Mouse (Mus musculus) hindbrain, embryonic 13.5 days (tissue): ENCODE data around the gene Folr1. TPM values are rescaled to one million over a fixed set of nuclear protein-coding genes. Genes with fewer than 3 reads are reported as not detected.

Source experiments
- ATAC-seq: fragments of 200-750 bp; cut with Nextera tagmentation; 2 replicates; pipeline ENCODE4 v1.8.0; 2017; ENCODE audit warnings: moderate TSS enrichment; ENCODE audit not compliant: low FRiP score
- H3K27ac ChIP-seq: fragments of 300-500 bp; sonication (generic); 2 replicates; pipeline ENCODE4 v1.5.1; 2015; ENCODE audit warnings: inconsistent platforms, mild to moderate bottlenecking, moderate library complexity
- H3K27me3 ChIP-seq: fragments of 300-500 bp; sonication (generic); 2 replicates; pipeline ENCODE4 v1.6.1; 2015; ENCODE audit warnings: mild to moderate bottlenecking, inconsistent platforms
- H3K36me3 ChIP-seq: fragments of 300-500 bp; sonication (generic); 2 replicates; pipeline ENCODE4 v1.6.1; 2015; ENCODE audit warnings: mild to moderate bottlenecking, inconsistent platforms
- H3K4me1 ChIP-seq: fragments of 300-500 bp; sonication (generic); replicated peaks from 2 replicates; pipeline ENCODE4 v1.6.1; 2015; ENCODE audit warnings: inconsistent platforms
- H3K4me2 ChIP-seq: fragments of 300-500 bp; sonication (generic); 2 replicates; pipeline ENCODE4 v1.6.1; 2015; ENCODE audit warnings: inconsistent platforms, mild to moderate bottlenecking, moderate library complexity
- H3K4me3 ChIP-seq: fragments of 300-500 bp; sonication (generic); 2 replicates; pipeline ENCODE4 v1.5.1; 2015; ENCODE audit warnings: mild to moderate bottlenecking, inconsistent platforms
- H3K9ac ChIP-seq: fragments of 300-500 bp; sonication (generic); 2 replicates; pipeline ENCODE4 v1.6.1; 2015; ENCODE audit warnings: mild to moderate bottlenecking, inconsistent platforms
- H3K9me3 ChIP-seq: fragments of 300-500 bp; sonication (generic); 2 replicates; pipeline ENCODE4 v1.6.1; 2016; ENCODE audit warnings: inconsistent platforms
- WGBS: fragments of 180-500 bp; shearing (Covaris S2); methylation state at CpG from one replicate; pipeline ENCODE4 v1.1.7; 2015; 5-methylcytosine and 5-hydroxymethylcytosine counted together
- microRNA-seq: library from miRNA; unstranded; fragments of <30 nt; microRNA quantifications from one replicate; pipeline ENCODE4, GENCODE M21; 2016
- polyA plus RNA-seq: library from polyadenylated mRNA; unstranded; fragments of >200 nt; fragmentation: Nextera tagmentation; extraction: Ambion mirVana; gene quantifications from 2 replicates; pipeline ENCODE4 v1.2.1, GENCODE M21; 2015

The Folr1 gene
- polyA plus RNA-seq, 1 experiment from 2014 or later, result 39.2 TPM

DNA sequence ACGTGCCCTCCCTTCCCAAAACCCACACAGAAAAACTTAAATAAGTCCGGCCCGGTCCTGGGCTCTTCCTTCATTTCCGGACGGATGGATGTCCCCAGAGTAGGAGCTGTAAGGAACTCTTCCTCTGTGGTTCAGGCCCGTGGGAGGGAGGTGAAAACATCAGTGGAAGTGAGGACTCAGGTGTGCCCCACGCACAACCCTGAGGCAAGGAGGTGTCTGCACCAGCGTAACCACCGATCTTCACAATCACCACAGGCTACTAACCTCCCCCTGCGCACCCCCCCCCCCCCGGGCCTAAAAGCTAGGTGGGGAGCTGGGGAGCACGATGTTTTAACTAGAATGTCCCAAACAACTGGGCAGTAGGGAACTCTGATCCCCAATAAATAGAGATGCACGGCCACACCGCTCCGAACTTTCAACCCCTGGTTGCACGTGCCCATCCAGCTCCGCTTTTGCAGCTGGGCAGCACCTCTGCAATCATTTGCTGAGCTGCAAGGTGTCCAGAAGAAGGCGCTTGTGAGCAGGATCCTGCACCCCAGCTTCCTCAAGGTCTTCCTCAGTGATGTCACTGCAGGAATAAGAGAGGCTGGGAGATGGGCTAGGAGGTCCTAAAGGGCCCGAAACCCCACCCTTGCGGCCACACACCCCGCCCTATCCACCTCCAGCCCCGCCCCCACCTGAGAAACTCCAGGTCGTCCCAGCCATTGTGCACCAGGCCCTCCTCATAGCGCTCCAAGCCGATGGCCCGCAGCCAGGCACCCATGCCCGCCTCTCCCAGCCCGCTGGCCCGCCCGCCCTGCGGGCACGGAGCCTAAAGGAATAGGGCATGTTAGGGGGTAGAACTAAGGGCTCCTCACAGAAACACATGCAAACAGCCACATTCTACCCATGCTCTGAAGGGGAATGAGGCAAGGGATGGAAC is 47.5 kb downstream of the Folr1 start:
- peaks cover 27% of the 10 kb centered on the region for H3K4me1 ChIP-seq
- H3K27ac ChIP-seq, result no peak overlapping the region
- no peak overlapping the region for H3K4me3 ChIP-seq
- H3K9ac ChIP-seq, result no peak overlapping the region
- ATAC-seq, result peak; percentile 22; the same call in 1 of the 2 replicates
- H3K4me2 ChIP-seq, result 0 out of 2 replicates have a peak overlapping the region, but pooled peaks have one; percentile 1
- 33% methylated on average over 31 of the region's 32 CpGs for WGBS
- H3K27me3 ChIP-seq, result peaks cover 64% of the 10 kb centered on the region
- no peaks in the 10 kb centered on the region for H3K9me3 ChIP-seq
- H3K36me3 ChIP-seq, result peaks cover 33% of the 10 kb centered on the region

DNA sequence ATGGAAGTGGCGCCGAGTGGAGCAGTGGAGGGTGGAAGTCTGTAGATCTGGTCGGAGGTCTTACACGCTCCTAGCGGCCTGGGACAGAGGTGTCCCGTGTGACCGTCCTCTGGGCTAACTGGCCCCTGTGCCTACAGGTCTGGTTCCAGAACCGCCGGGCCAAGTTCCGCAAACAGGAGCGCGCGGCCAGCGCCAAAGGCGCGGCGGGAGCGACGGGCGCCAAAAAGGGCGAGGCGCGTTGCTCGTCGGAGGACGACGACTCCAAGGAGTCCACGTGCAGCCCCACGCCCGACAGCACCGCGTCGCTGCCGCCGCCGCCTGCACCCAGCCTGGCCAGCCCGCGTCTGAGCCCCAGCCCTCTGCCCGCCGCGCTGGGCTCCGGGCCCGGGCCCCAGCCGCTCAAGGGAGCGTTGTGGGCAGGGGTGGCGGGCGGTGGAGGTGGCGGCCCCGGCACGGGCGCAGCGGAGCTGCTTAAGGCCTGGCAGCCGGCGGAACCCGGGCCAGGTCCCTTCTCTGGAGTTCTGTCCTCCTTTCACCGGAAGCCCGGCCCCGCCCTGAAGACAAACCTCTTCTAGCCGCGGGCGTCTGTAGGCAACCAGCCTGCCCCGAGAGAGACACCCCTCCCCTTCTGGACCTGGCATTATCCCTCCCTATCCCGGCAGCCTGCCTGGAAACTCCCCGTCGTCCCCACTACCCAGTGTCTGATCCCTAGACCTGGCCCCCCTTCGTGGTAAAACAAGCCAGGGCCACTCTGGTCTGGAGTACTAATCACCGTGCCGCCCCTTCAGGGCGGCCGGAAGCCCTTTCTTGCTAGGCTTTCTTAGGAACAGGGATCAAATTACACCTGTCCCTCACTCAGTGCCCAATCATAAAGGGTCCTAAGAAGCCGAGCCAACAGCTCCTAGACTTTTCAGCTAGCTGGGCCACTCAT is 48.8 kb downstream of the Folr1 start:
- WGBS, result under 1% methylated on average over 70 of the region's 71 CpGs
- Histone ChIP-seq H3K9me3 (no peaks in the 10 kb centered on the region), H3K4me2 (peak overlapping the region; percentile 70), H3K9ac (peak overlapping the region; percentile 70), H3K27ac (0 out of 2 replicates have a peak overlapping the region, but pooled peaks have one; percentile 12), H3K4me1 (peaks cover 35% of the 10 kb centered on the region), H3K36me3 (peaks cover 21% of the 10 kb centered on the region), H3K4me3 (peak overlapping the region; percentile 43), H3K27me3 (peaks cover 76% of the 10 kb centered on the region)
- ATAC-seq, result peak; percentile 46

DNA sequence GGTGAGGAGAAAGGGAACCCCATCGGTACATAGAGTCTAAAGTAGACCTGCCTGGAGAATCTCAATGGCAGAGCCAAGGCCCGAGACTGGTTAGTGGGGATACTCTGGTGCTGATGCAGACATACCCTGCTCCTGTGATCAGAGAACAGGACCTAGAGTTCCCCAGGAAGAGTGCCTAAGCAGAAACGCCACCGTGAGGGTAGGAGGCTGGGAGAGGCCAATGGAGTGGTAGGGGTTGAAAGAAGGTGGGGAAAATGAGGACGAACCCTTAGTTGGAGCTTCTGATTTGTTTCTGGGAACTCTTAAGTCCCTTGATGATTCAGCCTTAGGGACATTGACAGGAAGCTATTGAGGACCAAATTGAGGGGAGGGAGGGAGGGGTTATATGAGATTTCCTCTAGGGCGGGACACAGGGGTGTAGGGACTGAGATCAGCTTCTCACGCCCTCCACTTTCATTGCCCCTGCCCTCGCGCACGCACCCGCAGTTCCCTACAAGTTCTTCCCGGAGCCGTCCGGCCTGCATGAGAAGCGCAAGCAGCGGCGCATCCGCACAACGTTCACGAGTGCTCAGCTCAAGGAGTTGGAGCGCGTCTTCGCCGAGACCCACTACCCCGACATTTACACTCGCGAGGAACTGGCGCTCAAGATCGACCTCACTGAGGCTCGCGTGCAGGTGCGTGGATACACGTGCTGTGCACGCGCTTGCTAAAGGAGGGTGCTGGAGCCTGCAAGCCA is 50.1 kb downstream of the Folr1 start:
- Histone ChIP-seq H3K4me1 (peaks cover 35% of the 10 kb centered on the region), H3K36me3 (0 out of 2 replicates have a peak, but pooled peaks cover 9% of the 10 kb centered on the region), H3K27me3 (peaks cover 87% of the 10 kb centered on the region), H3K27ac (no peak overlapping the region), H3K9me3 (no peaks in the 10 kb centered on the region), H3K4me2 (peak overlapping the region; percentile 70), H3K9ac (peak overlapping the region; percentile 46; the same call in 1 of the 2 replicates), H3K4me3 (peak overlapping the region; percentile 43)
- 3% methylated on average over 35 of the region's 35 CpGs for WGBS
- ATAC-seq, result no peak

DNA sequence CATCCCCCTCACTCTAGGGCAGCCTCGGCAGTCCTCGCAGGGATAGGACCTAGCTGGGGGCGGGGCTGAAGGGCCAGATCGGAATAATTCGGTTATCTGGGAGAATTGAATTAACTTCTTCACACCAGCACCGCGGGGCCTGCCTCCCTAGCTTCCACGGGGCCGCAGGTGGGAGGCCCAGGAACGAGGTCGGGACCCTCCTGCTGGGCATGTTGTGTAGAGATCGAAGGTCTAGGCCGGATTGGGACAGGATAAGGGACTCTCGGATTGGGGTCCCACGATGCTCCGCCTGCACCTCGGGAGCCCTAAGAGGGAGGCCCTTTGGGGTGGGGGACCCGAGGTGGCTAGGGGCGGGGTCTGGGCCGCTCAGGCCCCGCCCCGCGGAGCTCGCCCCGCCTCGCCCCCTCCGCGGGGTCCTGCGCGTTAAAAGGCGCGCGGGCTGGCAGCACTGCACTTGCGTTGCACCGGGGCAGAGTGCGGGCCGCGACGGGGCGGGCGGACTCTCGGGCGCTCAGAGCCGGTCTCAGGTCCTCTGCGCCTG is 52.7 kb downstream of the Folr1 start, which contains the start of gene Phox2a:
TSS of gene Phox2a (plus strand) at position 453 of the 541 bp plus-strand sequence.
- Histone ChIP-seq H3K4me1 (peaks cover 32% of the 10 kb centered on the region), H3K27ac (no peak within 1 kb of the TSS), H3K9ac (peak within 1 kb of the TSS; percentile 49; the same call in 1 of the 2 replicates), H3K9me3 (no peaks in the 10 kb centered on the region), H3K36me3 (no peaks in the 10 kb centered on the region), H3K27me3 (peaks cover 79% of the 10 kb centered on the region), H3K4me2 (peak within 1 kb of the TSS; percentile 42), H3K4me3 (peak within 1 kb of the TSS; percentile 22)
- 1% methylated on average over 38 of the region's 45 CpGs for WGBS
- ATAC-seq, result peak; percentile 34; the same call in 1 of the 2 replicates

Small RNAs within 50 kb of the gene (microRNA-seq; reads per million reads assigned to microRNA genes)
- gene Gm22655, result not detected

Other genes starting within 250 kb of the Folr1 start
- gene Clpb, start 207.2 kb downstream of the Folr1 start, polyA plus RNA-seq, result 34.0 and 34.6 TPM in 2 replicates
- 1.9 and 2.4 TPM in 2 replicates for gene Phox2a, start 52.5 kb downstream of the Folr1 start, polyA plus RNA-seq
- 12.7 and 15.4 TPM in 2 replicates for gene Inppl1, start 32.6 kb downstream of the Folr1 start, polyA plus RNA-seq
- 3.3 and 3.5 TPM in 2 replicates for gene Folr2, start 13.6 kb downstream of the Folr1 start, polyA plus RNA-seq
- 83.1 and 93.3 TPM in 2 replicates for gene Anapc15, start 7.1 kb downstream of the Folr1 start, polyA plus RNA-seq
- 151 and 156 TPM in 2 replicates for gene Lamtor1, start 35.1 kb upstream of the Folr1 start, polyA plus RNA-seq
- gene Tomt, start 35.6 kb upstream of the Folr1 start, polyA plus RNA-seq, result 0.40 and 0.48 TPM in 2 replicates
- gene Lrrc51, start 63.1 kb upstream of the Folr1 start, polyA plus RNA-seq, result 10.9 and 12.1 TPM in 2 replicates
- gene Numa1, start 63.3 kb upstream of the Folr1 start, polyA plus RNA-seq, result 50.8 and 53.3 TPM in 2 replicates
- gene Il18bp, start 147.9 kb upstream of the Folr1 start, polyA plus RNA-seq, result 4.5 and 4.8 TPM in 2 replicates
- 31.2 and 32.8 TPM in 2 replicates for gene Rnf121, start 194.7 kb upstream of the Folr1 start, polyA plus RNA-seq
- gene Xndc1, start 194.7 kb upstream of the Folr1 start, polyA plus RNA-seq, result 28.0 and 28.8 TPM in 2 replicates
- gene Xntrpc, start 194.9 kb upstream of the Folr1 start, polyA plus RNA-seq, result 1.2 and 1.4 TPM in 2 replicates
- gene Trpc2, start 212.3 kb upstream of the Folr1 start, polyA plus RNA-seq, result 0.25 and 0.49 TPM in 2 replicates
- gene Art1, start 231.0 kb upstream of the Folr1 start, polyA plus RNA-seq, result 0.22 and 0.26 TPM in 2 replicates
- gene Art5, start 238.7 kb upstream of the Folr1 start, polyA plus RNA-seq, result 0.74 and 0.75 TPM in 2 replicates
- not detected in 2 replicates for gene Chrna10, start 246.0 kb upstream of the Folr1 start, polyA plus RNA-seq